Mouse (Mus musculus) small intestine, adult 2 months (tissue): ENCODE results near the gene Lce1l.

ENCODE experiments used
- CTCF ChIP-seq: fragments of 200-500 bp; IDR thresholded peaks from 2 replicates; pipeline ENCODE4 v1.5.1; 2012; ENCODE audit warnings: low read depth, mild to moderate bottlenecking, control low read depth, inconsistent platforms, low read length, moderate library complexity, mixed read lengths; ENCODE audit not compliant: insufficient replicate concordance, insufficient read length; ENCODE audit errors: extremely low read depth
- POLR2A ChIP-seq: fragments of 200-500 bp; IDR thresholded peaks from 2 replicates; pipeline ENCODE4 v1.6.1; 2012; ENCODE audit warnings: low read depth, mild to moderate bottlenecking, control low read depth, inconsistent platforms, low read length, moderate library complexity

- TF ChIP-seq CTCF (no peak), POLR2A (no peak)
These were observed 24.0 kb downstream of the Lce1l start, which contains the start of gene Kprp for GRCm38 (mm10) chr3:92827108-92827507.
